Mouse (Mus musculus): ENCODE data around the gene Cib1.

The Cib1 gene

GRCm38 (mm10) chr7:80182139-80182538 lies 50.5 kb downstream of the Cib1 start:
- DNase-seq, result no peak

DNA sequence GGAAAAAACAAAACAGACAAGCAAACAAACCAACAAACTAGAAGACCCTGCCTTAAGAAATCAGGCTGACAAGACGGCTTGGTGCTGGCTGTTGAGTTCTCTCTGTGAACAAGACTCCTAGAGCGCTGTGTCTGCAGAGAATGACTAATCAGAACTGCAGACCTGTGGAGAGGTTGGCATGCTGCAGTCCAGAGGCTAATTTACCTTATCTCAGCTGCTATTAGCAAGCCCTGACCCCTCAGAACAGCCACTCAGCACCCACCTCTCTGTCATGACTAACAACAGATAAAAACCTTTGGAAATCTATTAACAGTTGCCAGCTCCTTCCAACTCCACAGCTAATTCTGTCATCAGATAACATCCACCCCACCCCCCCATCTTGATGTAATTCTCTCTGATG lies 51.5 kb downstream of the Cib1 start:
- no peak for DNase-seq

DNA sequence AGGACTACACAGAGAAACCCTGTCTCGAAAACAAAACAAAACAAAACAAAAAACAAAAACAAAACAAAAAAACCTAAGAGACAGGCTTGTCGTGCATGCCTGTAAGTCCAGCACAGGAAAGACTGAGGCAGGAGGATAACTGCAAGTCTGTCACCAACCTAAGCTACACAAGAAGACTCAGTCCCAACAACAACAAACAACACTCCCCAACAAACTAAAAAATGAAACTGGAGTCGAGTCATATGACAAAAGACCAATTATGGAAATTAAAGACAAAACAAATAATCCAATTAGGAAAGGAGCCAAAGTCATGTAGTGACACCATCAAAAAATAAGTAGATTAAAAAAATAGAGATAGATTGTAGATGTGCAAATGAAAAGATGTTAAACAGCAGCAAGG lies 52.4 kb downstream of the Cib1 start:
- no peak for DNase-seq

GRCm38 (mm10) chr7:80179790-80180189 lies 52.8 kb downstream of the Cib1 start:
- no peak for DNase-seq

DNA sequence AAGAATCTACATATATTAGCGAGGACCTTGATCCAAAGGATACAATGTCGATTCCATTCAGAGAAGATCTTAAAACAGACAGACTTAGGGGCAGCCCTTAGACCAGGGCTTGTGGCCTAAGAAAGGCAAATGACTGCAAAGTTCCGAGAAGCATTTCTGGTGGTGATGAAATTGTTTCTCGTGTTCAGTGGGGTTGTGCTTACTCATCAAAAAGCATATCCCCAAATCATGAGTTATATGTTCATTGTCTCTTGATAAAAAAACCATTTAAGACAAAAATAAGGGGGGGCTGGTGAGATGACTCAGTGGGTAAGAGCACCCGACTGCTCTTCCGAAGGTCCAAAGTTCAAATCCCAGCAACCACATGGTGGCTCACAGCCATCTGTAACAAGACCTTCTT lies 53.3 kb downstream of the Cib1 start:
- DNase-seq, result no peak

- no peak for DNase-seq
Measured at GRCm38 (mm10) chr7:80178037-80178729, 54.4 kb downstream of the Cib1 start.

DNA sequence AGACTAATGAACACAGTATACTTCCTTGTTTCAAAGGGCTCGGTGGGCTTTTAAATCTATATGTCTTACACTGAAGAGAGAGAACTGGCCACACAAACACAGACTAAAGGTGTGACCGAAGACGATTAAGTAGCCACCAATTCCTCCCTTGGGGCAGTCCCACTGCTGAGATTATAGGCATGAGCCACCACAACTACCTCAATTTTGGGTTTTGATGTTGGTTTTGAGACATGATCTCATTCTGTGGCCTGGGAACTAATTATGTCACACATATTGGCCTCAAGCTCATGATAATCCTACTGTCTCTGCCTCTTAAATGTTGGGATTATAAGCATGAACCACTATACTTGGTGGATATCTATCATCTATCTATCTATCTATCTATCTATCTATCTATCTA lies 55.2 kb downstream of the Cib1 start:
- no peak for DNase-seq

Data from kidney, postnatal 14 days (tissue).